Mouse (Mus musculus) c-Kit-positive CD71-positive TER-119-positive erythroid progenitor cells, embryonic 14.5 days (primary cell): Measurements from ENCODE around the gene Ssbp4.

ENCODE experiments used
- DNase-seq: peaks from one replicate; pipeline ENCODE4 v3.0.0-alpha.2; 2013; ENCODE audit warnings: low spot score

Gene Ssbp4

GRCm38 (mm10) chr8:70552836-70553235 lies 55.8 kb downstream of the Ssbp4 start:
- DNase-seq = no peak

GRCm38 (mm10) chr8:70551558-70552161 lies 57.0 kb downstream of the Ssbp4 start:
- DNase-seq = no peak

DNA sequence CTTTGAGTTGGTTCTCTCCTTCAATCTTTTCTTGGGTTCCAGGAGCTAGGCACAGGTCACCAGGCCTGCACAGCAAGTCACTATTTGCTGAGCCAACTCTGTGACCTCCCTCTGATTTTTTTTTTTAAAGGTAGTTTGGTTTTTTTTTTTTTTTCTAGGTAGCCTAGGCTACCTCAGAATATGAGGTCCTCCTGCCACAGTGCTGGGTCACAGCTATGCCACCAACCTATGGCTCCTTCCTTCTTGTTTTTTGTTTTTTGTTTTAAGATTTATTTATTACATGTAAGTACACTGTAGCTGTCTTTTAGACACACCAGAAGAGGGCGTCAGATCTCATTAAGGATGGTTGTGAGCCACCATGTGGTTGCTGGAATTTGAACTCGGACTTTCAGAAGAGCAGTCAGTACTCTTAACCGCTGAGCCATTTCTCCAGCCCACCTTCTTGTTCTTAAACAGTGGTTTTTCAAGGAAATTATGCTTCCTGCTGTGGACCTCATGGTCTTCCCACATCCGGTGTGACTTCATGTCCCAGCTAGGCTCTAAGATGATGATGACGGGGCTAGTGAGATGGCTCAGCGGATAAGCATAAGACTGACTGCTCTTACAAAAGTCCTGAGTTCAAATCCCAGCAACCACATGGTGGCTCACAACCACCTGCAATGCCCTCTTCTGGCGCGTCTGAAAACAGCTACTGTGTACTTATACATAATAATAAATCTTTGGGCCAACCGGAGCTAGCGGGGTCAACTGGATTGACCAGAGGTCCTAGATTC lies 59.1 kb downstream of the Ssbp4 start:
- DNase-seq = no peak

DNA sequence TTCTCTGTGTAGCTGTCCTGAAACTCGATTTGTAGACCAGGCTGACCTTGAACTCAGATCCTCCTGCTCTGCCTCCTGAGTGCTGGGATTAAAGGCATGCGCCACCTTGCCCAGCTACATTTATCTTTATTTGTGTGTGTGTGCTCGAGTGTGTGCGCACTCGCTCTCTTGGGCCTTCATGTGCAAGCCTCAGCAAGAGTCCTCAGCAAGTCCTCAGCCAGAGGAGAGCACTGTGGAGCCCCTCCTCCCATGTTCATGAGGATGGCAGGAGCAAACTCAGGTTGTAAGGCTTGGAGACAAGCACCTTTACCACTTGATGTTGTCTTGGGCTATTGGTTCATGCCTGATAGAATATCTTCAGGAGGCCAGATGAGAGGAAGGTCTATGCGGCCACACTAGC lies 60.9 kb downstream of the Ssbp4 start:
- DNase-seq = no peak
